Mouse (Mus musculus): ENCODE results near the gene Krt79. TPM values are rescaled to one million over a fixed set of nuclear protein-coding genes. Genes with fewer than 3 reads are reported as not detected.

Gene Krt79
- total RNA-seq (2017): not detected in 2 replicates

GRCm38 (mm10) chr15:101940274-101940829, at the start of gene Krt79:
Gene Krt79 (minus strand): TSS chr15:101940324.
- ATAC-seq (replicated peaks; ENCODE audit: low read depth, poor library complexity, severe bottlenecking): no peak

- no peak for ATAC-seq (replicated peaks; ENCODE audit: low read depth, poor library complexity, severe bottlenecking)
Measured at GRCm38 (mm10) chr15:101988714-101989113, 48.6 kb upstream of the Krt79 start.

GRCm38 (mm10) chr15:101988119-101988518, 48.0 kb upstream of the Krt79 start:
- ATAC-seq (replicated peaks; ENCODE audit: low read depth, poor library complexity, severe bottlenecking): 0 out of 2 replicates have a peak, but pooled peaks have one; percentile 26

- ATAC-seq (replicated peaks; ENCODE audit: low read depth, poor library complexity, severe bottlenecking): no peak
Measured at GRCm38 (mm10) chr15:101984746-101985145, 44.6 kb upstream of the Krt79 start.

- peak; percentile 94 for ATAC-seq (replicated peaks; ENCODE audit: low read depth, poor library complexity, severe bottlenecking)
Measured at GRCm38 (mm10) chr15:101983949-101984601, 44.0 kb upstream of the Krt79 start.

- ATAC-seq (replicated peaks; ENCODE audit: low read depth, poor library complexity, severe bottlenecking): no peak
Measured at GRCm38 (mm10) chr15:101983315-101983948, 43.3 kb upstream of the Krt79 start.

GRCm38 (mm10) chr15:101980849-101981248, 40.7 kb upstream of the Krt79 start:
- no peak for ATAC-seq (replicated peaks; ENCODE audit: low read depth, poor library complexity, severe bottlenecking)

GRCm38 (mm10) chr15:101977043-101977726, 37.1 kb upstream of the Krt79 start:
- ATAC-seq (replicated peaks; ENCODE audit: low read depth, poor library complexity, severe bottlenecking): peak; percentile 36

GRCm38 (mm10) chr15:101976641-101977040, 36.5 kb upstream of the Krt79 start:
- ATAC-seq (replicated peaks; ENCODE audit: low read depth, poor library complexity, severe bottlenecking): no peak

GRCm38 (mm10) chr15:101976023-101976422, 35.9 kb upstream of the Krt79 start:
- ATAC-seq (replicated peaks; ENCODE audit: low read depth, poor library complexity, severe bottlenecking): no peak

GRCm38 (mm10) chr15:101974083-101974845, 34.1 kb upstream of the Krt79 start:
- ATAC-seq (replicated peaks; ENCODE audit: low read depth, poor library complexity, severe bottlenecking): no peak

GRCm38 (mm10) chr15:101973414-101974077, 33.4 kb upstream of the Krt79 start:
- ATAC-seq (replicated peaks; ENCODE audit: low read depth, poor library complexity, severe bottlenecking): peak; percentile 83

GRCm38 (mm10) chr15:101970536-101970935, 30.4 kb upstream of the Krt79 start:
- no peak for ATAC-seq (replicated peaks; ENCODE audit: low read depth, poor library complexity, severe bottlenecking)

GRCm38 (mm10) chr15:101966808-101967207, 26.7 kb upstream of the Krt79 start:
- no peak for ATAC-seq (replicated peaks; ENCODE audit: low read depth, poor library complexity, severe bottlenecking)

GRCm38 (mm10) chr15:101958891-101959290, 18.8 kb upstream of the Krt79 start:
- no peak for ATAC-seq (replicated peaks; ENCODE audit: low read depth, poor library complexity, severe bottlenecking)

- no peak for ATAC-seq (replicated peaks; ENCODE audit: low read depth, poor library complexity, severe bottlenecking)
Measured at GRCm38 (mm10) chr15:101954187-101954586, 14.1 kb upstream of the Krt79 start, which contains the start of gene Krt78. Gene Krt78 (minus strand): TSS chr15:101954287.

GRCm38 (mm10) chr15:101952733-101953474, 12.8 kb upstream of the Krt79 start:
- ATAC-seq (replicated peaks; ENCODE audit: low read depth, poor library complexity, severe bottlenecking): no peak

- ATAC-seq (replicated peaks; ENCODE audit: low read depth, poor library complexity, severe bottlenecking): no peak
Measured at GRCm38 (mm10) chr15:101945430-101945829, 5.3 kb upstream of the Krt79 start.

GRCm38 (mm10) chr15:101941948-101942347, 1.8 kb upstream of the Krt79 start:
- ATAC-seq (replicated peaks; ENCODE audit: low read depth, poor library complexity, severe bottlenecking): no peak

All from common myeloid progenitor, adult 5-6 weeks (primary cell).